In the genomic region with DNA sequence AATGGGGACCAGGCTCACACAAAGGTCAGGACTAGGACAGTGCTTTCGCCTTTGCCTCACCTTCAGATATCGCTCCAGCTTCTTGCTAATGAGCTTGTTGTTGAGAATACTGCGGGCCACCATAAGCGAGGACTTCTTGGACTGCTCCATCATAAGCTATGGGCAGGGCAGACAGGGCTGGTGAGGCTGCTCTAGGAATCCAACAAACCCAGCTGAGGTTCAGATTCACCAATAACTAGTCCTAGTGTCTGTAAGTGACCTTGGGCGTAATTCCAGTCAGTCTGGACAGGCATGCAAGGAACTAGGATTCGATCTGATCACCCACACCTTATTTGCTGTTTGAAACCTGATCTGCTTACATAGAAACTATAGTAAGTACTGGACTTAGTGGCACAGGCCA, we compare ENCODE assay signal across 8 mouse cellular contexts. TPM values are rescaled to one million over a fixed set of nuclear protein-coding genes. Genes with fewer than 3 reads are reported as not detected.
A peak's percentile ranks its signal among the peaks of the same experiment; 100 is the strongest.
DNase-seq lines count a peak whose midpoint lies in the region; ATAC-seq lines count a peak whose summit lies in the region.

No protein-coding gene starts in this region.

- H3K36me3 ChIP-seq in heart, embryonic 11.5 days (ENCODE audit: control insufficient read depth, insufficient read depth, low read length): peaks cover 16% of the 10 kb centered on the region
- H3K36me3 ChIP-seq in forebrain, embryonic 16.5 days (ENCODE audit: control insufficient read depth, insufficient read depth): peaks cover 10% of the 10 kb centered on the region
- peaks cover 21% of the 10 kb centered on the region for H3K36me3 ChIP-seq in liver, embryonic 11.5 days (ENCODE audit: control insufficient read depth, insufficient read depth, low read length)

- peaks cover 7% of the 10 kb centered on the region for H3K4me1 ChIP-seq in heart, embryonic 11.5 days (ENCODE audit: control insufficient read depth, insufficient read depth, low read length)
- H3K4me1 ChIP-seq in forebrain, embryonic 16.5 days (replicated peaks; ENCODE audit: control insufficient read depth, insufficient read depth, low read length): peaks cover 22% of the 10 kb centered on the region
- H3K4me1 ChIP-seq in liver, embryonic 11.5 days (replicated peaks; ENCODE audit: control insufficient read depth, insufficient read depth, low read length): peaks cover 25% of the 10 kb centered on the region

- H3K4me2 ChIP-seq in heart, embryonic 11.5 days: peak overlapping the region; percentile 91
- H3K4me2 ChIP-seq in forebrain, embryonic 16.5 days (ENCODE audit: low read length): peak overlapping the region; percentile 74
- peak overlapping the region; percentile 98 for H3K4me2 ChIP-seq in liver, embryonic 11.5 days

- 15% methylated on average over 6 of the region's 6 CpGs for WGBS in heart, embryonic 11.5 days (ENCODE audit: insufficient replicate concordance)
- 21% methylated on average over 6 of the region's 6 CpGs for WGBS in forebrain, embryonic 16.5 days
- WGBS in liver, embryonic 11.5 days: 26% methylated on average over 6 of the region's 6 CpGs

- no peak for ATAC-seq in heart, embryonic 11.5 days (replicated peaks; ENCODE audit: insufficient number of reproducible peaks, low FRiP score, low TSS enrichment)
- ATAC-seq in forebrain, embryonic 16.5 days: no peak
- no peak; the same call in none of the 2 replicates for ATAC-seq in liver, embryonic 11.5 days (replicated peaks; ENCODE audit: low FRiP score)

- H3K27ac ChIP-seq in heart, embryonic 11.5 days (ENCODE audit: low read depth, low read length): peak overlapping the region; percentile 94
- peak overlapping the region; percentile 94 for H3K27ac ChIP-seq in forebrain, embryonic 16.5 days (ENCODE audit: low read length)
- H3K27ac ChIP-seq in liver, embryonic 11.5 days (ENCODE audit: low read depth, low read length): peak overlapping the region; percentile 97

- intact Hi-C loops in heart, postnatal 36 days (cut with DNase I): loop anchor here (2.0 kb wide), 1 partner anchor 37 kb away; the partner anchor contains the start of gene Brd4
- intact Hi-C loops in gastrocnemius, postnatal 36 days (cut with DNase I): no loop called here

- no peaks in the 10 kb centered on the region for H3K9me3 ChIP-seq in heart, embryonic 11.5 days (replicated peaks; ENCODE audit: control insufficient read depth, low read length)
- no peaks in the 10 kb centered on the region for H3K9me3 ChIP-seq in forebrain, embryonic 16.5 days (ENCODE audit: control insufficient read depth, low read length)
- H3K9me3 ChIP-seq in liver, embryonic 11.5 days (ENCODE audit: control insufficient read depth, low read length): no peaks in the 10 kb centered on the region

- H3K9ac ChIP-seq in heart, embryonic 11.5 days (ENCODE audit: low read depth, low read length): peak overlapping the region; percentile 87
- peak overlapping the region; percentile 91 for H3K9ac ChIP-seq in forebrain, embryonic 16.5 days (replicated peaks; ENCODE audit: low read depth, low read length)
- peak overlapping the region; percentile 79 for H3K9ac ChIP-seq in liver, embryonic 11.5 days (ENCODE audit: low read depth, low read length)

- H3K27me3 ChIP-seq in heart, embryonic 11.5 days (ENCODE audit: control insufficient read depth, insufficient read depth, low read length): no peaks in the 10 kb centered on the region
- no peaks in the 10 kb centered on the region for H3K27me3 ChIP-seq in forebrain, embryonic 16.5 days (replicated peaks; ENCODE audit: control insufficient read depth, insufficient read depth, low read length)
- no peaks in the 10 kb centered on the region for H3K27me3 ChIP-seq in liver, embryonic 11.5 days (replicated peaks; ENCODE audit: control insufficient read depth, insufficient read depth, low read length)

- peak overlapping the region; percentile 67 for H3K4me3 ChIP-seq in heart, embryonic 11.5 days (ENCODE audit: low read depth, low read length)
- H3K4me3 ChIP-seq in forebrain, embryonic 16.5 days (replicated peaks; ENCODE audit: low read length): peak overlapping the region; percentile 93
- H3K4me3 ChIP-seq in liver, embryonic 11.5 days (ENCODE audit: low read depth, low read length): peak overlapping the region; percentile 96

- no peak for DNase-seq in heart, postnatal 36 days
- peak; percentile 16 for DNase-seq in MEL-GATA-1-ER (ENCODE audit: extremely low read depth, low read depth)
- DNase-seq in liver, embryonic 11.5 days (ENCODE audit: low spot score): no peak
- peak; percentile 6 for DNase-seq in telencephalon, adult 2 months (ENCODE audit: low read depth, low spot score)
- no peak for DNase-seq in right cerebral cortex, postnatal 25 days
- no peak for DNase-seq in gastrocnemius, postnatal 36 days

RNA-seq across cellular contexts. Expression of gene Akap8, which starts 0.8 kb away (rescaled TPM):
- polyA plus RNA-seq in heart, embryonic 11.5 days (2014; fragmentation: Nextera tagmentation; extraction: Ambion mirVana): 44.2 and 44.3 TPM in 2 replicates
- 10 to 100 TPM; 37.3 to 50.4 TPM for total RNA-seq in heart, postnatal 36 days (2021)
- polyA plus RNA-seq in forebrain, embryonic 16.5 days (2015; fragmentation: Nextera tagmentation; extraction: Ambion mirVana): 112 and 123 TPM in 2 replicates
- polyA plus RNA-seq in liver, embryonic 11.5 days (2014; fragmentation: Nextera tagmentation; extraction: Ambion mirVana): 54.9 and 60.9 TPM in 2 replicates
- 10 to 100 TPM; 26.5 to 38.3 TPM for total RNA-seq in gastrocnemius, postnatal 36 days (2021)

RNA-seq across cellular contexts. Expression of gene Akap8l, which starts 28.6 kb away (rescaled TPM):
- polyA plus RNA-seq in heart, embryonic 11.5 days (2014; fragmentation: Nextera tagmentation; extraction: Ambion mirVana): 59.0 and 63.8 TPM in 2 replicates
- 10 to 100 TPM; 44.5 to 55.7 TPM for total RNA-seq in heart, postnatal 36 days (2021)
- 132 and 164 TPM in 2 replicates for polyA plus RNA-seq in forebrain, embryonic 16.5 days (2015; fragmentation: Nextera tagmentation; extraction: Ambion mirVana)
- 61.4 and 74.3 TPM in 2 replicates for polyA plus RNA-seq in liver, embryonic 11.5 days (2014; fragmentation: Nextera tagmentation; extraction: Ambion mirVana)
- 10 to 100 TPM; 24.9 to 30.0 TPM for total RNA-seq in gastrocnemius, postnatal 36 days (2021)

RNA-seq across cellular contexts. Expression of gene Brd4, which starts 37.3 kb away (rescaled TPM):
- polyA plus RNA-seq in heart, embryonic 11.5 days (2014; fragmentation: Nextera tagmentation; extraction: Ambion mirVana): 67.1 and 76.2 TPM in 2 replicates
- total RNA-seq in heart, postnatal 36 days (2021): 10 to 100 TPM; 52.3 to 55.0 TPM
- 82.2 and 83.8 TPM in 2 replicates for polyA plus RNA-seq in forebrain, embryonic 16.5 days (2015; fragmentation: Nextera tagmentation; extraction: Ambion mirVana)
- 84.6 and 97.6 TPM in 2 replicates for polyA plus RNA-seq in liver, embryonic 11.5 days (2014; fragmentation: Nextera tagmentation; extraction: Ambion mirVana)
- 10 to 100 TPM; 37.9 to 38.2 TPM for total RNA-seq in gastrocnemius, postnatal 36 days (2021)

Comparison
In these comparisons a context has a peak if more than half of its experiments do, and no peak if none do; other contexts are left out.
1. DNase-seq: peak in MEL-GATA-1-ER (single experiment) and telencephalon, adult 2 months (single experiment); none in heart, postnatal 36 days (0 of 2), liver, embryonic 11.5 days (single experiment), right cerebral cortex, postnatal 25 days (single experiment) and gastrocnemius, postnatal 36 days (0 of 2).
2. Peak in every context shown above with its lines, with median percentiles within 50 percentile points of each other: H3K27ac ChIP-seq, H3K4me2 ChIP-seq, H3K4me3 ChIP-seq and H3K9ac ChIP-seq.